Mouse (Mus musculus): ENCODE measurements around the gene Adamts1. TPM values are rescaled to one million over a fixed set of nuclear protein-coding genes. Genes with fewer than 3 reads are reported as not detected.
A peak's percentile ranks its signal among the peaks of the same experiment; 100 is the strongest.

Adamts1 gene
- polyA plus RNA-seq, 2 experiments = 3.9 to 4.2 TPM

- TF ChIP-seq CTCF (IDR thresholded peaks at IDR 0.05; ENCODE audit: low read depth) (no peak), EP300 (IDR thresholded peaks at IDR 0.05; ENCODE audit: low read depth) (no peak)
- no peaks in the 10 kb centered on the region for H3K9me3 ChIP-seq (ENCODE audit: control insufficient read depth, low read length)
- H3K4me2 ChIP-seq (ENCODE audit: low read depth) = peak overlapping the region; percentile 61
- under 1% methylated on average over 67 of the region's 67 CpGs for WGBS (ENCODE audit: insufficient replicate concordance)
- H3K36me3 ChIP-seq (replicated peaks; ENCODE audit: control insufficient read depth, insufficient read depth, low read depth) = no peaks in the 10 kb centered on the region
- no peak overlapping the region; the same call in 1 of the 2 replicates for H3K9ac ChIP-seq (replicated peaks)
- H3K4me3 ChIP-seq (ENCODE audit: insufficient read depth in 1 of 2, low read depth in 2 of 2, low read length in 2 of 2) = peak overlapping the region; percentile 48 to 63
- no peaks in the 10 kb centered on the region for H3K4me1 ChIP-seq (replicated peaks; ENCODE audit: control insufficient read depth in 2 of 2, insufficient read depth in 2 of 2, low read length in 1 of 2)
- DNase-seq (ENCODE audit: low read depth in 3 of 3, low spot score in 3 of 3) (no peak), ATAC-seq (ENCODE audit: insufficient read depth) (no peak)
- H3K27me3 ChIP-seq (ENCODE audit: control insufficient read depth, insufficient read depth, low read length) = peaks cover 29% of the 10 kb centered on the region
- H3K27ac ChIP-seq = no peak overlapping the region
These were observed 722 bp downstream of the Adamts1 start for GRCm38 (mm10) chr16:85801971-85802811.

- Histone ChIP-seq H3K27ac (no peak overlapping the region), H3K9me3 (ENCODE audit: control insufficient read depth, low read length) (no peaks in the 10 kb centered on the region), H3K9ac (replicated peaks) (no peak overlapping the region; the same call in 1 of the 2 replicates), H3K4me2 (ENCODE audit: low read depth) (peak overlapping the region; percentile 61), H3K27me3 (ENCODE audit: control insufficient read depth, insufficient read depth, low read length) (peaks cover 29% of the 10 kb centered on the region), H3K36me3 (replicated peaks; ENCODE audit: control insufficient read depth, insufficient read depth, low read depth) (no peaks in the 10 kb centered on the region), H3K4me1 (replicated peaks; ENCODE audit: control insufficient read depth in 2 of 2, insufficient read depth in 2 of 2, low read length in 1 of 2) (no peaks in the 10 kb centered on the region), H3K4me3 (ENCODE audit: insufficient read depth in 1 of 2, low read depth in 2 of 2, low read length in 2 of 2) (peak overlapping the region; percentile 48 to 63)
- peak; percentile 51 for TF ChIP-seq CTCF (IDR thresholded peaks at IDR 0.05; ENCODE audit: low read depth)
- TF ChIP-seq EP300 (IDR thresholded peaks at IDR 0.05; ENCODE audit: low read depth) = no peak
- WGBS (ENCODE audit: insufficient replicate concordance) = under 1% methylated on average over 23 of the region's 23 CpGs
- ATAC-seq (ENCODE audit: insufficient read depth) (peak; percentile 68), DNase-seq (ENCODE audit: low read depth in 3 of 3, low spot score in 3 of 3) (no peak)
These were observed 1.7 kb downstream of the Adamts1 start for GRCm38 (mm10) chr16:85801252-85801651.

GRCm38 (mm10) chr16:85800691-85801090 lies 2.2 kb downstream of the Adamts1 start:
- Histone ChIP-seq H3K4me2 (ENCODE audit: low read depth) (peak overlapping the region; percentile 61), H3K9ac (replicated peaks) (no peak overlapping the region), H3K27ac (no peak overlapping the region), H3K27me3 (ENCODE audit: control insufficient read depth, insufficient read depth, low read length) (peaks cover 29% of the 10 kb centered on the region), H3K4me3 (ENCODE audit: insufficient read depth in 1 of 2, low read depth in 2 of 2, low read length in 2 of 2) (peak overlapping the region; percentile 48 to 63; a peak in 3 of 4 replicates), H3K9me3 (ENCODE audit: control insufficient read depth, low read length) (no peaks in the 10 kb centered on the region), H3K36me3 (replicated peaks; ENCODE audit: control insufficient read depth, insufficient read depth, low read depth) (no peaks in the 10 kb centered on the region), H3K4me1 (replicated peaks; ENCODE audit: control insufficient read depth in 2 of 2, insufficient read depth in 2 of 2, low read length in 1 of 2) (no peaks in the 10 kb centered on the region)
- ATAC-seq (ENCODE audit: insufficient read depth) (peak; percentile 48), DNase-seq (ENCODE audit: low read depth in 3 of 3, low spot score in 3 of 3) (no peak)
- TF ChIP-seq EP300 (IDR thresholded peaks at IDR 0.05; ENCODE audit: low read depth) (no peak), CTCF (IDR thresholded peaks at IDR 0.05; ENCODE audit: low read depth) (no peak)
- WGBS (ENCODE audit: insufficient replicate concordance) = 5% methylated on average over 8 of the region's 8 CpGs

GRCm38 (mm10) chr16:85799971-85800370 lies 2.9 kb downstream of the Adamts1 start:
- ATAC-seq (ENCODE audit: insufficient read depth) (no peak), DNase-seq (ENCODE audit: low read depth in 3 of 3, low spot score in 3 of 3) (no peak)
- no peaks in the 10 kb centered on the region for H3K4me1 ChIP-seq (replicated peaks; ENCODE audit: control insufficient read depth in 2 of 2, insufficient read depth in 2 of 2, low read length in 1 of 2)
- no peaks in the 10 kb centered on the region for H3K36me3 ChIP-seq (replicated peaks; ENCODE audit: control insufficient read depth, insufficient read depth, low read depth)
- 48% methylated on average over 9 of the region's 9 CpGs for WGBS (ENCODE audit: insufficient replicate concordance)
- no peak overlapping the region for H3K4me3 ChIP-seq (ENCODE audit: insufficient read depth in 1 of 2, low read depth in 2 of 2, low read length in 2 of 2)
- no peak for TF ChIP-seq EP300 (IDR thresholded peaks at IDR 0.05; ENCODE audit: low read depth)
- TF ChIP-seq CTCF (IDR thresholded peaks at IDR 0.05; ENCODE audit: low read depth) = no peak
- peak overlapping the region; percentile 33; the same call in 1 of the 2 replicates for H3K4me2 ChIP-seq (ENCODE audit: low read depth)
- peaks cover 27% of the 10 kb centered on the region for H3K27me3 ChIP-seq (ENCODE audit: control insufficient read depth, insufficient read depth, low read length)
- H3K27ac ChIP-seq = no peak overlapping the region
- no peak overlapping the region for H3K9ac ChIP-seq (replicated peaks)
- H3K9me3 ChIP-seq (ENCODE audit: control insufficient read depth, low read length) = no peaks in the 10 kb centered on the region

- no peak for DNase-seq (ENCODE audit: low read depth in 3 of 3, low spot score in 3 of 3)
- Histone ChIP-seq H3K27me3 (ENCODE audit: control insufficient read depth, insufficient read depth, low read length) (peaks cover 23% of the 10 kb centered on the region), H3K4me3 (ENCODE audit: insufficient read depth in 1 of 2, low read depth in 2 of 2, low read length in 2 of 2) (no peak overlapping the region), H3K4me2 (ENCODE audit: low read depth) (no peak overlapping the region), H3K9me3 (ENCODE audit: control insufficient read depth, low read length) (no peaks in the 10 kb centered on the region), H3K36me3 (replicated peaks; ENCODE audit: control insufficient read depth, insufficient read depth, low read depth) (no peaks in the 10 kb centered on the region), H3K27ac (no peak overlapping the region), H3K9ac (replicated peaks) (no peak overlapping the region), H3K4me1 (replicated peaks; ENCODE audit: control insufficient read depth in 2 of 2, insufficient read depth in 2 of 2, low read length in 1 of 2) (no peaks in the 10 kb centered on the region)
- 74% methylated on average over 7 of the region's 7 CpGs for WGBS (ENCODE audit: insufficient replicate concordance)
- ATAC-seq (ENCODE audit: insufficient read depth) = no peak
- TF ChIP-seq EP300 (IDR thresholded peaks at IDR 0.05; ENCODE audit: low read depth) = no peak
- TF ChIP-seq CTCF (IDR thresholded peaks at IDR 0.05; ENCODE audit: low read depth) = no peak
These were observed 4.6 kb downstream of the Adamts1 start for GRCm38 (mm10) chr16:85798334-85798733.
